Mouse (Mus musculus) thymus, postnatal 10 days (tissue): ENCODE measurements around the gene Ak6.

ENCODE experiments used
- DNase-seq, 2 experiments: peaks; one replicate each; pipeline ENCODE4 v3.0.0; 2021; ENCODE audit warnings: low spot score in 2 of 2

Ak6 gene

GRCm38 (mm10) chr13:100669291-100670022, 18.7 kb downstream of the Ak6 start, which contains the start of gene Ccdc125:
Gene Ccdc125, plus strand, starts transcription at chr13:100669717.
- DNase-seq = peak; percentile 18 to 31

GRCm38 (mm10) chr13:100670181-100670741, 19.5 kb downstream of the Ak6 start:
- DNase-seq = peak in 1 of 2 experiments; percentile 12

GRCm38 (mm10) chr13:100675936-100676635, 25.3 kb downstream of the Ak6 start:
- DNase-seq = no peak

GRCm38 (mm10) chr13:100681615-100682014, 30.8 kb downstream of the Ak6 start:
- DNase-seq = no peak

GRCm38 (mm10) chr13:100682837-100683236, 32.1 kb downstream of the Ak6 start:
- DNase-seq = no peak

- DNase-seq = no peak
Measured at GRCm38 (mm10) chr13:100684355-100684754, 33.6 kb downstream of the Ak6 start.

GRCm38 (mm10) chr13:100687513-100687912, 36.7 kb downstream of the Ak6 start:
- no peak for DNase-seq

GRCm38 (mm10) chr13:100697541-100697940, 46.8 kb downstream of the Ak6 start:
- DNase-seq = no peak

- DNase-seq = no peak
Measured at GRCm38 (mm10) chr13:100698866-100699265, 48.1 kb downstream of the Ak6 start.

- DNase-seq = no peak
Measured at GRCm38 (mm10) chr13:100703468-100703867, 52.7 kb downstream of the Ak6 start.

GRCm38 (mm10) chr13:100706206-100706605, 55.4 kb downstream of the Ak6 start:
- no peak for DNase-seq

- DNase-seq = no peak
Measured at GRCm38 (mm10) chr13:100715467-100715866, 64.7 kb downstream of the Ak6 start.
